Mouse (Mus musculus): ENCODE data around the gene Zfp90.

- TF ChIP-seq POLR2A (IDR thresholded peaks at IDR 0.05; ENCODE audit: insufficient read depth, low read depth, low read length) = no peak
- no peak for TF ChIP-seq CTCF (IDR thresholded peaks at IDR 0.05)
- no peak for TF ChIP-seq EP300 (IDR thresholded peaks at IDR 0.05; ENCODE audit: insufficient read depth, low read depth, low read length)
Measured at GRCm38 (mm10) chr8:106369069-106369468, 46.1 kb upstream of the Zfp90 start.

Measured in heart, adult 2 months (tissue).